Mouse (Mus musculus) cortical plate, adult 2 months (tissue): ENCODE measurements around the gene Slc1a2. TPM values are rescaled to one million over a fixed set of nuclear protein-coding genes. Genes with fewer than 3 reads are reported as not detected.

Experiments used
- H3K27ac ChIP-seq: fragments of 200-500 bp; 2 replicates; pipeline ENCODE4 v1.5.1; 2012; ENCODE audit warnings: low read length, control low read depth, inconsistent platforms; ENCODE audit not compliant: insufficient read depth
- H3K4me1 ChIP-seq: fragments of 200-500 bp; 2 replicates; pipeline ENCODE4 v1.6.1; 2011; ENCODE audit warnings: low read length; ENCODE audit not compliant: control insufficient read depth, insufficient read depth
- H3K4me3 ChIP-seq: fragments of 200-500 bp; 2 replicates; pipeline ENCODE4 v1.5.1; 2011; ENCODE audit warnings: mild to moderate bottlenecking, low read length, control low read depth; ENCODE audit not compliant: insufficient read depth
- CTCF ChIP-seq: fragments of 200-500 bp; IDR thresholded peaks from 2 replicates; pipeline ENCODE4 v1.5.1; 2011; ENCODE audit warnings: mild to moderate bottlenecking, control low read depth, low read length; ENCODE audit not compliant: insufficient read depth; ENCODE audit errors: extremely low read depth
- POLR2A ChIP-seq: fragments of 200-500 bp; IDR thresholded peaks from 2 replicates; pipeline ENCODE4 v1.6.1; 2011; ENCODE audit warnings: mild to moderate bottlenecking, low read length, control low read depth; ENCODE audit not compliant: insufficient read depth; ENCODE audit errors: extremely low read depth
- polyA plus RNA-seq: library from polyadenylated mRNA; depleted of rRNA; stranded (reverse); fragments of >200 nt; gene quantifications from 2 replicates; pipeline ENCODE4 v1.2.3, GENCODE M21; 2012

Gene Slc1a2
- polyA plus RNA-seq, 1 experiment, result 784 TPM

GRCm38 (mm10) chr2:102635523-102636060, 22.9 kb upstream of the Slc1a2 start:
- Histone ChIP-seq H3K27ac (peak overlapping the region; percentile 88), H3K4me1 (peaks cover 13% of the 10 kb centered on the region), H3K4me3 (no peak overlapping the region)
- no peak for TF ChIP-seq POLR2A
- TF ChIP-seq CTCF, result no peak

GRCm38 (mm10) chr2:102636116-102636600, 22.3 kb upstream of the Slc1a2 start:
- TF ChIP-seq CTCF (no peak), POLR2A (no peak)
- Histone ChIP-seq H3K27ac (peak overlapping the region; percentile 89), H3K4me1 (peaks cover 13% of the 10 kb centered on the region), H3K4me3 (no peak overlapping the region)

- Histone ChIP-seq H3K27ac (no peak overlapping the region; the same call in 1 of the 2 replicates), H3K4me3 (no peak overlapping the region), H3K4me1 (peaks cover 7% of the 10 kb centered on the region; the same call in 1 of the 2 replicates)
- TF ChIP-seq POLR2A (no peak), CTCF (no peak)
Measured at GRCm38 (mm10) chr2:102638140-102638539, 20.3 kb upstream of the Slc1a2 start.

- Histone ChIP-seq H3K27ac (no peak overlapping the region), H3K4me3 (no peak overlapping the region), H3K4me1 (peaks cover 7% of the 10 kb centered on the region; the same call in 1 of the 2 replicates)
- no peak for TF ChIP-seq POLR2A
- TF ChIP-seq CTCF, result no peak
Measured at GRCm38 (mm10) chr2:102638690-102639089, 19.8 kb upstream of the Slc1a2 start.

- H3K4me1 ChIP-seq, result peaks cover 8% of the 10 kb centered on the region
- TF ChIP-seq POLR2A (no peak), CTCF (no peak)
- no peak overlapping the region for H3K4me3 ChIP-seq
- H3K27ac ChIP-seq, result peak overlapping the region; percentile 63
Measured at GRCm38 (mm10) chr2:102648845-102649500, 9.5 kb upstream of the Slc1a2 start.

GRCm38 (mm10) chr2:102650322-102650721, 8.1 kb upstream of the Slc1a2 start:
- TF ChIP-seq CTCF (no peak), POLR2A (no peak)
- Histone ChIP-seq H3K27ac (0 out of 2 replicates have a peak overlapping the region, but pooled peaks have one; percentile 9), H3K4me1 (peaks cover 8% of the 10 kb centered on the region)

GRCm38 (mm10) chr2:102655966-102656725, 2.3 kb upstream of the Slc1a2 start:
- H3K27ac ChIP-seq, result no peak overlapping the region
- TF ChIP-seq CTCF (no peak), POLR2A (no peak)
- H3K4me1 ChIP-seq, result peaks cover 3% of the 10 kb centered on the region; the same call in 1 of the 2 replicates
- no peak overlapping the region for H3K4me3 ChIP-seq

More at GRCm38 (mm10) chr2:102650322-102650721, 8.1 kb upstream of the Slc1a2 start:
- no peak overlapping the region for H3K4me3 ChIP-seq

- H3K4me3 ChIP-seq, result peak overlapping the region; percentile 90
- peaks cover 3% of the 10 kb centered on the region; the same call in 1 of the 2 replicates for H3K4me1 ChIP-seq
- no peak overlapping the region for H3K27ac ChIP-seq
- TF ChIP-seq POLR2A, result no peak
- no peak for TF ChIP-seq CTCF
Measured at GRCm38 (mm10) chr2:102657726-102658125, 733 bp upstream of the Slc1a2 start.
